Mouse (Mus musculus): ENCODE measurements around the gene Sorcs3.

DNA sequence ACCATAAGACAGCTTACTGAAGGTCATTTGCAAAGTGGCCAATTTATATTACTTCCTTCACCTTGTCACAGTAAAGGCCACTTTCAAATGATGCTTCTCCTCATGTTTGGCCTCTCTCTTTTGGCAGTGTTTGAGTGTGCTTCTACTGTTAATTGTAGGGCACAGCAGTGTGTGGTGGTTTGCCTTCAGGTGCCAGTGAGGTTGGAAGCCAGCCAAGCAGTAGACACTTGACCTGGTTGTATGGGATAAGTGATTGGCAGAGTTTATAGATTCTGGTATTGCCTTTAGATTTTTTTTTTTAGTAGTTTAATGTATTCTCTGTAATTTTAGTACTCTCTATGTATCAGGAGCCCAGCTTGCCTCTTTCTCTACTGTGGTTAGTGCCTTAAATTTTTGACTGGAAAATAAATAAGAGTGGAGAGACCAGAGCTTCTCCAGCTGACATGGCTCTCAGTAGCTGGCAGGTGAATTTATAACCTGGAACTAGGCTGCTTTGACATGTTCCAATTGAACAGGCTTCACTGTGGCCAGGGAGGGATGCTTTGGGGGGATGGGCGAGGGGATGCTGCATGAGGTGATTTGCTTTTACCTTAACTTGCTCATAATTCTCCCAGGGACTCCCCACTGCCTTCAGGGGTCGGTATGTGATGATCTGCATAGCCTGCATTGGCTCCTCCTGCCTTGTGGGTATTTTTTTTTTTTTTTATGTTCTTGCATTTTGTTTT is 298.2 kb downstream of the Sorcs3 start:
- TF ChIP-seq CTCF (IDR thresholded peaks at IDR 0.05; ENCODE audit: low read depth) (no peak), EP300 (IDR thresholded peaks at IDR 0.05; ENCODE audit: low read depth) (no peak)
